Mouse (Mus musculus): ENCODE data around the gene Pycard.

DNA sequence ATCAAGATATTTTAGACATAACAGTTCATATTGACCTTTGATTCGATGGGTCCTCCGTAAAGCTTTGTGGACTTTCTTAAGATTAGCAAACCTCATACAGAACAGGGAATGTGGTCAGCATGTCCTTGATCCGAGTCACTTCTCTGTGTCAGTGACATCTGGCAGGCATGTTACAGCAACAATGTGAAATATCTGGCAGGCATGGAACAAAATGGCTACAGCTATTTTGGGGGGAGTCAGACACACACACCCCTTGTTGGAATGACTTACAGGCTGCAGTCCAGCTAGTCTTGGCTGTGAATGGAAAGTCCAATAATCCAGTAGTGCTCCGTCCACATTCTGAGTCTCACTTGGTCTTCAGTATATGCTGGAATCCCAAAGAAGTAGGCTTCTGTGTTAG lies 29.9 kb upstream of the Pycard start:
- TF ChIP-seq UBTF (IDR thresholded peaks at IDR 0.05; ENCODE audit: low read depth, low read length) (no peak), MXI1 (IDR thresholded peaks at IDR 0.05; ENCODE audit: low read depth, low read length) (no peak), POLR2A (IDR thresholded peaks at IDR 0.05; ENCODE audit: low read depth, low read length) (no peak)

Measured in CH12.LX (cell line).